Mouse (Mus musculus): Measurements from ENCODE around the gene Olfr61. TPM values are rescaled to one million over a fixed set of nuclear protein-coding genes. Genes with fewer than 3 reads are reported as not detected.

The Olfr61 gene
- polyA plus RNA-seq, 1 experiment: not detected

GRCm38 (mm10) chr7:140681651-140682050 lies 52.9 kb downstream of the Olfr61 start, which contains the start of gene Olfr45:
TSS of gene Olfr45 (plus strand) at chr7:140681951.
- H3K36me3 ChIP-seq (ENCODE audit: control insufficient read depth, insufficient read depth, low read length): no peaks in the 10 kb centered on the region
- H3K4me1 ChIP-seq (ENCODE audit: control insufficient read depth, insufficient read depth, insufficient read length): no peaks in the 10 kb centered on the region
- DNase-seq (ENCODE audit: low read depth in 1 of 2, low spot score in 2 of 2): no peak
- no peak for TF ChIP-seq POLR2A (IDR thresholded peaks at IDR 0.05; ENCODE audit: low read depth, low read length)
- TF ChIP-seq CTCF (IDR thresholded peaks at IDR 0.05; ENCODE audit: extremely low read depth, insufficient read depth, insufficient read length, insufficient replicate concordance): no peak
- H3K27ac ChIP-seq (ENCODE audit: insufficient read depth, low read length): no peak within 1 kb of the TSS
- H3K4me3 ChIP-seq (ENCODE audit: extremely low read depth, insufficient read depth, insufficient read length): no peak within 1 kb of the TSS
- 83% methylated on average over 1 of the region's 1 CpGs for WGBS
- no peaks in the 10 kb centered on the region for H3K27me3 ChIP-seq (ENCODE audit: control insufficient read depth, insufficient read depth, low read length)

Other genes with a start within 250 kb of the Olfr61 start
- gene Olfr531, start 226.1 kb upstream of the Olfr61 start, polyA plus RNA-seq (2012; rRNA removed): not detected in 2 replicates
- not detected in 2 replicates for gene Olfr532, start 207.3 kb upstream of the Olfr61 start, polyA plus RNA-seq (2012; rRNA removed)
- not detected in 2 replicates for gene Olfr533, start 165.6 kb upstream of the Olfr61 start, polyA plus RNA-seq (2012; rRNA removed)
- gene Olfr535, start 144.8 kb upstream of the Olfr61 start, polyA plus RNA-seq (2012; rRNA removed): not detected in 2 replicates
- gene Olfr536, start 121.6 kb upstream of the Olfr61 start, polyA plus RNA-seq (2012; rRNA removed): not detected in 2 replicates
- gene Olfr538, start 61.1 kb upstream of the Olfr61 start, polyA plus RNA-seq (2012; rRNA removed): not detected in 2 replicates
- gene Olfr46, start 27.7 kb upstream of the Olfr61 start, polyA plus RNA-seq (2012; rRNA removed): not detected in 2 replicates
- gene Olfr53, start 17.5 kb downstream of the Olfr61 start, polyA plus RNA-seq (2012; rRNA removed): not detected in 2 replicates
- not detected in 2 replicates for gene Olfr539, start 31.0 kb downstream of the Olfr61 start, polyA plus RNA-seq (2012; rRNA removed)
- gene Olfr45, start 53.0 kb downstream of the Olfr61 start, polyA plus RNA-seq (2012; rRNA removed): not detected in 2 replicates
- gene Olfr541, start 68.3 kb downstream of the Olfr61 start, polyA plus RNA-seq (2012; rRNA removed): not detected in 2 replicates
- 0.36 and 1.3 TPM in 2 replicates for gene Cyp2e1, start 134.8 kb downstream of the Olfr61 start, polyA plus RNA-seq (2012; rRNA removed)
- gene Syce1, start 158.9 kb downstream of the Olfr61 start, polyA plus RNA-seq (2012; rRNA removed): 0.07 and 0.11 TPM in 2 replicates
- not detected in 2 replicates for gene Zfp941, start 193.2 kb downstream of the Olfr61 start, polyA plus RNA-seq (2012; rRNA removed)
- gene Urah, start 206.0 kb downstream of the Olfr61 start, polyA plus RNA-seq (2012; rRNA removed): 1.1 and 1.5 TPM in 2 replicates
- gene Scgb1c1, start 216.6 kb downstream of the Olfr61 start, polyA plus RNA-seq (2012; rRNA removed): 0.25 TPM in 1 of 2 replicates, not detected in the other
- not detected in 2 replicates for gene Odf3, start 218.8 kb downstream of the Olfr61 start, polyA plus RNA-seq (2012; rRNA removed)
- not detected in 2 replicates for gene Gm45785, start 227.4 kb downstream of the Olfr61 start, polyA plus RNA-seq (2012; rRNA removed)
- gene Ric8a, start 228.0 kb downstream of the Olfr61 start, polyA plus RNA-seq (2012; rRNA removed): 104 and 117 TPM in 2 replicates
- 16.9 and 19.0 TPM in 2 replicates for gene Bet1l, start 228.6 kb downstream of the Olfr61 start, polyA plus RNA-seq (2012; rRNA removed)

Data from spleen, adult 2 months (tissue).